Mouse (Mus musculus) forebrain, postnatal 0 days (tissue): Measurements from ENCODE around the gene Pola2. TPM values are rescaled to one million over a fixed set of nuclear protein-coding genes. Genes with fewer than 3 reads are reported as not detected.

ENCODE experiments used
- ATAC-seq: fragments of 200-750 bp; cut with Nextera tagmentation; 2 replicates; pipeline ENCODE4 v1.8.0; 2017; ENCODE audit warnings: mild to moderate bottlenecking, moderate library complexity
- DNase-seq: peaks from one replicate; pipeline ENCODE4 v3.0.0-alpha.2; 2015
- H3K27ac ChIP-seq: fragments of 300-500 bp; sonication (generic); 2 replicates; pipeline ENCODE4 v1.5.1; 2014; ENCODE audit warnings: low read depth, mild to moderate bottlenecking, antibody characterized with exemption, low read length, moderate library complexity, mixed read lengths
- H3K27me3 ChIP-seq: fragments of 300-500 bp; sonication (generic); 2 replicates; pipeline ENCODE4 v1.6.1; 2014; ENCODE audit warnings: mild to moderate bottlenecking, low read length, mixed read lengths; ENCODE audit not compliant: insufficient read depth
- H3K36me3 ChIP-seq: fragments of 300-500 bp; sonication (generic); 2 replicates; pipeline ENCODE4 v1.6.1; 2014; ENCODE audit warnings: mild to moderate bottlenecking, moderate library complexity; ENCODE audit not compliant: insufficient read depth
- H3K4me1 ChIP-seq: fragments of 300-500 bp; sonication (generic); 2 replicates; pipeline ENCODE4 v1.6.1; 2014; ENCODE audit warnings: antibody characterized with exemption; ENCODE audit not compliant: insufficient read depth
- H3K4me2 ChIP-seq: fragments of 300-500 bp; sonication (generic); 2 replicates; pipeline ENCODE4 v1.6.1; 2014; ENCODE audit warnings: low read depth, mild to moderate bottlenecking, moderate library complexity
- H3K4me3 ChIP-seq: fragments of 300-500 bp; sonication (generic); 2 replicates; pipeline ENCODE4 v1.5.1; 2014; ENCODE audit warnings: low read depth, low read length, mixed read lengths
- H3K9ac ChIP-seq: fragments of 300-500 bp; sonication (generic); 2 replicates; pipeline ENCODE4 v1.6.1; 2014; ENCODE audit warnings: mild to moderate bottlenecking
- H3K9me3 ChIP-seq: fragments of 300-500 bp; sonication (generic); 2 replicates; pipeline ENCODE4 v1.6.1; 2016; ENCODE audit warnings: low read length
- CTCF ChIP-seq: sonication (generic); IDR thresholded peaks from 2 replicates; pipeline ENCODE4 v1.5.1; 2016; ENCODE audit warnings: antibody characterized with exemption, control low read depth, low read depth
- WGBS: fragments of 180-500 bp; shearing (Covaris S2); extraction: QIAGEN DNeasy Blood & Tissue Kit; methylation state at CpG from one replicate; pipeline ENCODE4 v1.1.7; 2014; 5-methylcytosine and 5-hydroxymethylcytosine counted together
- polyA plus RNA-seq: library from polyadenylated mRNA; unstranded; fragments of >200 nt; fragmentation: Nextera tagmentation; extraction: Ambion mirVana; gene quantifications from 2 replicates; pipeline ENCODE4 v1.2.1, GENCODE M21; 2015
- total RNA-seq: library from RNA; depleted of rRNA; stranded (reverse); fragments of >200 nt; gene quantifications from 2 replicates; pipeline ENCODE4 v1.2.3, GENCODE M21; 2014

Gene Pola2
- total and polyA plus RNA-seq, 2 experiments from 2014 or later, result 13.7 to 18.1 TPM

GRCm38 (mm10) chr19:5994711-5995110 lies 30.7 kb upstream of the Pola2 start:
- Histone ChIP-seq H3K9ac (no peak overlapping the region), H3K4me1 (no peaks in the 10 kb centered on the region), H3K27ac (no peak overlapping the region), H3K4me3 (no peak overlapping the region), H3K27me3 (no peaks in the 10 kb centered on the region), H3K9me3 (no peaks in the 10 kb centered on the region), H3K4me2 (no peak overlapping the region), H3K36me3 (no peaks in the 10 kb centered on the region)
- WGBS, result 82% methylated on average over 14 of the region's 14 CpGs
- no peak for DNase-seq
- no peak for ATAC-seq
- no peak for TF ChIP-seq CTCF

- no peak overlapping the region for H3K4me2 ChIP-seq
- ATAC-seq, result no peak
Measured at GRCm38 (mm10) chr19:5992012-5992411, 28.0 kb upstream of the Pola2 start.

GRCm38 (mm10) chr19:5991467-5991866 lies 27.5 kb upstream of the Pola2 start:
- WGBS, result 92% methylated on average over 7 of the region's 7 CpGs
- no peak for TF ChIP-seq CTCF
- ATAC-seq (no peak), DNase-seq (no peak)
- Histone ChIP-seq H3K4me3 (no peak overlapping the region), H3K27me3 (no peaks in the 10 kb centered on the region), H3K27ac (no peak overlapping the region), H3K4me2 (no peak overlapping the region), H3K36me3 (no peaks in the 10 kb centered on the region), H3K9ac (no peak overlapping the region), H3K4me1 (no peaks in the 10 kb centered on the region; the same call in 1 of the 2 replicates), H3K9me3 (no peaks in the 10 kb centered on the region)

More at GRCm38 (mm10) chr19:5992012-5992411, 28.0 kb upstream of the Pola2 start:
- Histone ChIP-seq H3K27me3 (no peaks in the 10 kb centered on the region), H3K4me3 (no peak overlapping the region), H3K36me3 (no peaks in the 10 kb centered on the region), H3K9ac (no peak overlapping the region), H3K9me3 (no peaks in the 10 kb centered on the region), H3K27ac (no peak overlapping the region), H3K4me1 (no peaks in the 10 kb centered on the region; the same call in 1 of the 2 replicates)
- TF ChIP-seq CTCF, result no peak
- DNase-seq, result no peak
- WGBS, result 85% methylated on average over 7 of the region's 7 CpGs

GRCm38 (mm10) chr19:5990921-5991320 lies 26.9 kb upstream of the Pola2 start:
- no peak overlapping the region for H3K4me2 ChIP-seq
- no peaks in the 10 kb centered on the region; the same call in 1 of the 2 replicates for H3K4me1 ChIP-seq
- no peaks in the 10 kb centered on the region for H3K27me3 ChIP-seq
- no peak overlapping the region for H3K4me3 ChIP-seq
- ATAC-seq (no peak), DNase-seq (no peak)
- 21% methylated on average over 1 of the region's 1 CpGs for WGBS
- no peaks in the 10 kb centered on the region for H3K9me3 ChIP-seq
- H3K36me3 ChIP-seq, result no peaks in the 10 kb centered on the region
- no peak for TF ChIP-seq CTCF
- no peak overlapping the region for H3K9ac ChIP-seq
- H3K27ac ChIP-seq, result no peak overlapping the region

- Histone ChIP-seq H3K4me2 (no peak overlapping the region), H3K4me1 (no peaks in the 10 kb centered on the region; the same call in 1 of the 2 replicates), H3K9me3 (no peaks in the 10 kb centered on the region), H3K4me3 (no peak overlapping the region), H3K27me3 (no peaks in the 10 kb centered on the region), H3K27ac (no peak overlapping the region), H3K36me3 (no peaks in the 10 kb centered on the region), H3K9ac (no peak overlapping the region)
- 90% methylated on average over 12 of the region's 12 CpGs for WGBS
- ATAC-seq (no peak), DNase-seq (no peak)
- TF ChIP-seq CTCF, result no peak
Measured at GRCm38 (mm10) chr19:5990033-5990432, 26.0 kb upstream of the Pola2 start.

GRCm38 (mm10) chr19:5989585-5989984 lies 25.6 kb upstream of the Pola2 start:
- Histone ChIP-seq H3K9ac (no peak overlapping the region; the same call in 1 of the 2 replicates), H3K9me3 (no peaks in the 10 kb centered on the region), H3K4me3 (no peak overlapping the region), H3K27ac (no peak overlapping the region), H3K27me3 (no peaks in the 10 kb centered on the region), H3K4me1 (no peaks in the 10 kb centered on the region; the same call in 1 of the 2 replicates), H3K4me2 (0 out of 2 replicates have a peak overlapping the region, but pooled peaks have one; percentile 33), H3K36me3 (no peaks in the 10 kb centered on the region)
- DNase-seq (no peak), ATAC-seq (no peak)
- no peak for TF ChIP-seq CTCF
- WGBS, result 61% methylated on average over 6 of the region's 6 CpGs

GRCm38 (mm10) chr19:5988815-5989452 lies 24.9 kb upstream of the Pola2 start:
- 0 out of 2 replicates have a peak overlapping the region, but pooled peaks have one; percentile 3 for H3K4me3 ChIP-seq

More at GRCm38 (mm10) chr19:5988815-5989452, 24.9 kb upstream of the Pola2 start:
- no peaks in the 10 kb centered on the region for H3K27me3 ChIP-seq
- no peaks in the 10 kb centered on the region for H3K36me3 ChIP-seq
- H3K9me3 ChIP-seq, result no peaks in the 10 kb centered on the region
- 15% methylated on average over 11 of the region's 13 CpGs for WGBS
- H3K27ac ChIP-seq, result peak overlapping the region; percentile 4; the same call in 1 of the 2 replicates
- ATAC-seq, result peak; percentile 93
- peak overlapping the region; percentile 33 for H3K4me2 ChIP-seq
- H3K4me1 ChIP-seq, result no peaks in the 10 kb centered on the region; the same call in 1 of the 2 replicates
- H3K9ac ChIP-seq, result peak overlapping the region; percentile 43
- TF ChIP-seq CTCF, result no peak
- DNase-seq, result peak; percentile 77
